Mouse (Mus musculus) stomach, postnatal 0 days (tissue): ENCODE data around the gene Erich4.
"Not testable (repeated sequence)": the region's sequence is repeated elsewhere in the genome, so short reads cannot be mapped to it uniquely, and the experiment has no call there.

ENCODE experiments used
- CTCF ChIP-seq: IDR thresholded peaks from 2 replicates; pipeline ENCODE4 v1.5.1; 2016; ENCODE audit warnings: antibody characterized with exemption, low read depth, mild to moderate bottlenecking, moderate library complexity
- EP300 ChIP-seq: optimal IDR thresholded peaks from 2 replicates; pipeline ENCODE3; 2016; ENCODE audit warnings: antibody characterized with exemption

- TF ChIP-seq CTCF, EP300: not testable (repeated sequence)
These were observed 38.8 kb downstream of the Erich4 start for GRCm38 (mm10) chr7:25576793-25577437.
